Mouse (Mus musculus): ENCODE data around the gene Mcur1. TPM values are rescaled to one million over a fixed set of nuclear protein-coding genes. Genes with fewer than 3 reads are reported as not detected.
A peak's percentile ranks its signal among the peaks of the same experiment; 100 is the strongest.

The Mcur1 gene
- polyA plus RNA-seq, 1 experiment from 2014 or later = 9.5 TPM

DNA sequence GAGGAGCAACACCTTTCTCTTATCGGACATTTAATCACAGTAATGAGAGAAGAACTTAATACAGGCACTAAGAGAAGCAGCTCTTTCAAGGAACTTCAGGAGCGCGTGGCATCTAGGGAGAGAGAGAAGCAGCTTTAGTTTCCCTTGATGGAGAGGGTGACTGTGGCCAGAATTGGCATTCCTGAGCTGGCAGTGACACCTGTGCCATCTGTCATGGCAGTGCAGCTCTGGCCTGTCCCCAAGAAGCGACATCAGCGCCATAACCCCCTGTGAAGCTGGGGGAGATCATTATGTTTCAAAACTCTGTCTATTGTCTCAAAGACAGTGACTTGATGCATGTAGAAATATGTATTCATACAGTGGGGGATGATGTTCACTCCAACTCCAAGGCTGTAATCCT is 15.4 kb upstream of the Mcur1 start:
- no peak overlapping the region for H3K9ac ChIP-seq
- H3K4me3 ChIP-seq (replicated peaks; ENCODE audit: low read length) = no peak overlapping the region
- no peak for DNase-seq (ENCODE audit: low spot score)
- H3K36me3 ChIP-seq (replicated peaks; ENCODE audit: control insufficient read depth, insufficient read depth) = no peaks in the 10 kb centered on the region
- no peaks in the 10 kb centered on the region for H3K4me1 ChIP-seq (replicated peaks; ENCODE audit: control insufficient read depth, insufficient read depth, low read length)
- ATAC-seq (ENCODE audit: low FRiP score) = no peak
- H3K4me2 ChIP-seq (replicated peaks) = no peak overlapping the region
- H3K27ac ChIP-seq = no peak overlapping the region
- WGBS = 93% methylated on average over 5 of the region's 5 CpGs
- H3K27me3 ChIP-seq (ENCODE audit: control insufficient read depth, insufficient read depth, low read length) = no peaks in the 10 kb centered on the region
- H3K9me3 ChIP-seq (ENCODE audit: control insufficient read depth, low read length) = no peaks in the 10 kb centered on the region

- Histone ChIP-seq H3K9ac (no peak overlapping the region), H3K27ac (no peak overlapping the region), H3K4me1 (replicated peaks; ENCODE audit: control insufficient read depth, insufficient read depth, low read length) (no peaks in the 10 kb centered on the region), H3K4me3 (replicated peaks; ENCODE audit: low read length) (no peak overlapping the region), H3K4me2 (replicated peaks) (no peak overlapping the region), H3K9me3 (ENCODE audit: control insufficient read depth, low read length) (no peaks in the 10 kb centered on the region), H3K27me3 (ENCODE audit: control insufficient read depth, insufficient read depth, low read length) (no peaks in the 10 kb centered on the region), H3K36me3 (replicated peaks; ENCODE audit: control insufficient read depth, insufficient read depth) (no peaks in the 10 kb centered on the region)
- 87% methylated on average over 2 of the region's 2 CpGs for WGBS
- ATAC-seq (ENCODE audit: low FRiP score) = no peak
- DNase-seq (ENCODE audit: low spot score) = no peak
Measured at GRCm38 (mm10) chr13:43573979-43574378, 14.0 kb upstream of the Mcur1 start.

DNA sequence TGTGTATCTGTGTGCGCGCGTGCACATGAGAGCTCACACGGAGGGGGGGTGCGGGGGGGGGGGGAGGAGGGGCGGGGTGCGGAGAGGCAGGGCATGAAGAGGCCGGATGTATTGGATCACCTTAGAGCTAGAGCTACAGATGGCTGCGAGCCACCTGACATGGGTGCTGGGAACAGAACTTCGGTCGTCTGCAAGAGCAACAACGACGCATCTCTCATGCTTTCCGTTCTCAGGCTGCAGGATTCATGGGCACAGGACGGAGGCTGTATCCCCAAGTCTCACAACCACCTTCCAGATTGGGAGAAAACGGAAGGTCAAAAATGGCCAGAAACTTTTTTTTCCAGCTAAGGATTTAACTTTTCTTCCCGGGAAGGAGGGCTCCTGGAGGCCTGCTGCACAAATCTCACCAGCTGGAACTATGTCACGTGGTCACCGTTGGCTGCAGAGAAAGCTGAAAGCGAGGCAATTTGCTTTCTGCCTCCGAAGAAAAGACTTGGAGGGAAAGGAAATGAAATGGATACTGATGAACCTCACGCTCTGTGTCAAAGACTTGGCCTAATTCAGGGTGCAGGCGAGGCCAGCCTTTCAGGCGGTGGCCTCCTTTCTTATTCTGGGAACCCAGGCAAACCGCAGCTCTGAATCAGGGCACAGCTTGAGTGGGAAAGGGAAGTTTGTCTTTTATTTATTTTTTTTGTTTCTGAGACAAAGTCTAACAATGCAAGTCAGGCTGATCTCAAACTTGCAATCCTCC is 7.3 kb upstream of the Mcur1 start:
- H3K9ac ChIP-seq = no peak overlapping the region
- no peak overlapping the region for H3K4me3 ChIP-seq (replicated peaks; ENCODE audit: low read length)
- DNase-seq (ENCODE audit: low spot score) (no peak), ATAC-seq (ENCODE audit: low FRiP score) (no peak)
- no peaks in the 10 kb centered on the region for H3K4me1 ChIP-seq (replicated peaks; ENCODE audit: control insufficient read depth, insufficient read depth, low read length)
- H3K36me3 ChIP-seq (replicated peaks; ENCODE audit: control insufficient read depth, insufficient read depth) = no peaks in the 10 kb centered on the region
- no peak overlapping the region for H3K27ac ChIP-seq
- whole genome bisulfite sequencing = 70% methylated on average over 24 of the region's 25 CpGs
- H3K9me3 ChIP-seq (ENCODE audit: control insufficient read depth, low read length) = no peaks in the 10 kb centered on the region
- no peaks in the 10 kb centered on the region for H3K27me3 ChIP-seq (ENCODE audit: control insufficient read depth, insufficient read depth, low read length)
- no peak overlapping the region for H3K4me2 ChIP-seq (replicated peaks)

- DNase-seq (ENCODE audit: low spot score) (no peak), ATAC-seq (ENCODE audit: low FRiP score) (no peak)
- WGBS = 87% methylated on average over 8 of the region's 8 CpGs
Measured at GRCm38 (mm10) chr13:43566184-43566583, 6.2 kb upstream of the Mcur1 start.

GRCm38 (mm10) chr13:43565346-43565745 is 5.4 kb upstream of the Mcur1 start:
- 20% methylated on average over 9 of the region's 9 CpGs for WGBS
- DNase-seq (ENCODE audit: low spot score) (peak; percentile 89), ATAC-seq (ENCODE audit: low FRiP score) (no peak)
- no peak overlapping the region for H3K27ac ChIP-seq
- no peak overlapping the region for H3K4me2 ChIP-seq (replicated peaks)
- H3K4me3 ChIP-seq (replicated peaks; ENCODE audit: low read length) = no peak overlapping the region
- no peaks in the 10 kb centered on the region for H3K36me3 ChIP-seq (replicated peaks; ENCODE audit: control insufficient read depth, insufficient read depth)
- H3K27me3 ChIP-seq (ENCODE audit: control insufficient read depth, insufficient read depth, low read length) = no peaks in the 10 kb centered on the region
- H3K9ac ChIP-seq = no peak overlapping the region
- no peaks in the 10 kb centered on the region for H3K9me3 ChIP-seq (ENCODE audit: control insufficient read depth, low read length)
- H3K4me1 ChIP-seq (replicated peaks; ENCODE audit: control insufficient read depth, insufficient read depth, low read length) = no peaks in the 10 kb centered on the region

More at GRCm38 (mm10) chr13:43566184-43566583, 6.2 kb upstream of the Mcur1 start:
- Histone ChIP-seq H3K9me3 (ENCODE audit: control insufficient read depth, low read length) (no peaks in the 10 kb centered on the region), H3K36me3 (replicated peaks; ENCODE audit: control insufficient read depth, insufficient read depth) (no peaks in the 10 kb centered on the region), H3K27ac (no peak overlapping the region), H3K4me2 (replicated peaks) (no peak overlapping the region), H3K27me3 (ENCODE audit: control insufficient read depth, insufficient read depth, low read length) (no peaks in the 10 kb centered on the region), H3K4me1 (replicated peaks; ENCODE audit: control insufficient read depth, insufficient read depth, low read length) (no peaks in the 10 kb centered on the region), H3K4me3 (replicated peaks; ENCODE audit: low read length) (no peak overlapping the region), H3K9ac (no peak overlapping the region)

- Histone ChIP-seq H3K4me2 (replicated peaks) (no peak overlapping the region), H3K4me3 (replicated peaks; ENCODE audit: low read length) (no peak overlapping the region), H3K27ac (no peak overlapping the region), H3K27me3 (ENCODE audit: control insufficient read depth, insufficient read depth, low read length) (no peaks in the 10 kb centered on the region), H3K9me3 (ENCODE audit: control insufficient read depth, low read length) (no peaks in the 10 kb centered on the region), H3K9ac (no peak overlapping the region), H3K36me3 (replicated peaks; ENCODE audit: control insufficient read depth, insufficient read depth) (no peaks in the 10 kb centered on the region), H3K4me1 (replicated peaks; ENCODE audit: control insufficient read depth, insufficient read depth, low read length) (no peaks in the 10 kb centered on the region)
- DNase-seq (ENCODE audit: low spot score) = no peak
- ATAC-seq (ENCODE audit: low FRiP score) = no peak
- 92% methylated on average over 5 of the region's 5 CpGs for WGBS
Measured at GRCm38 (mm10) chr13:43564733-43565132, 4.7 kb upstream of the Mcur1 start.

GRCm38 (mm10) chr13:43562726-43563125 is 2.7 kb upstream of the Mcur1 start:
- H3K9me3 ChIP-seq (ENCODE audit: control insufficient read depth, low read length) = no peaks in the 10 kb centered on the region
- no peak overlapping the region for H3K9ac ChIP-seq
- H3K27me3 ChIP-seq (ENCODE audit: control insufficient read depth, insufficient read depth, low read length) = no peaks in the 10 kb centered on the region
- ATAC-seq (ENCODE audit: low FRiP score) (no peak), DNase-seq (ENCODE audit: low spot score) (no peak)
- H3K27ac ChIP-seq = no peak overlapping the region
- no peaks in the 10 kb centered on the region for H3K36me3 ChIP-seq (replicated peaks; ENCODE audit: control insufficient read depth, insufficient read depth)
- H3K4me1 ChIP-seq (replicated peaks; ENCODE audit: control insufficient read depth, insufficient read depth, low read length) = peaks cover 8% of the 10 kb centered on the region
- H3K4me2 ChIP-seq (replicated peaks) = no peak overlapping the region
- 84% methylated on average over 5 of the region's 5 CpGs for WGBS
- no peak overlapping the region for H3K4me3 ChIP-seq (replicated peaks; ENCODE audit: low read length)

DNA sequence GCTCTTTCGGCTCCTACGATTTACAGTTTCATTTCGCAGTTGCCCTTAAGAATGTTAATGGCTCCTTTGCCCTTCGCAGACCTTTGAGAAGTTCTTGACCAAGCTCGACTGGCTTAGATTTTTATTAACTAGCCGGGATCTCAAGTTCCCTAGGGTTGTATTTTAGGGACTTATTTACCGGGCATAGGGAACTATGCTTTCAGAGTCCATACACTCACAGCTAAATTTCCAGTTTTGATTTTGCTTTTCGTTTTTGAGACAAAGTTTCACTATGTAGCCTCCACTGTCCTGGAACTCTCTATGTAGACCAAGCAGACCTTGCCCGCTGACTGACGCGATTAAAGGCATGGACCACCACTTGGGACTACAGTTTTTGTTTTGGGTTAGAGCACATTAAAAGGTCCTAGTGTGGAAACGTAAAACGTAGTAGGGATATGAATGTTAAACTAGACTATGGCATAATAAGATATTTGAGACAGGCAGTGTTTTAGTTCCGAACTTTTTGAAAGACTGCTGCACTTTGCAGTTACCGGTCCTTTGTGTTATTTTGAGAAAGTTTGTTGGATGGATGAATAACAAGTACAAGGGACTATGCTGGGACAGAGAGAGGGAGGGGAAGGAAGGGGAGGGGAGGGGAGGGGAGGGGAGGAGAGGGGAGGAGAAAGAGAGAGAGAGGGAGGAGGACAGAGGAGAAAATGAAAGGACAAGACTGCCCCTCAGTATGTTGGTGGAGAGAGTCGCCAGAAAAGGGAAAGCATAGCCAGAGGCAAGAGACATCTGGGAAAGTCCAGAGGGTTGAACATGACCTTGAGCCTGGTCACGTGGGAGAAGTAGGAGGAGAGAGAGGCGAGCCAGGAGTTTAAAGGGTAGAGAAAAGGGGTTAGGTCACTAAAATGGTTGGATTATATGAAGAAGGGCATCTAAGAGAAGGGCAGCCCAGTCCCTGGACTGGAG is 744 bp upstream of the Mcur1 start:
- Histone ChIP-seq H3K27ac (peak overlapping the region; percentile 85), H3K36me3 (replicated peaks; ENCODE audit: control insufficient read depth, insufficient read depth) (no peaks in the 10 kb centered on the region), H3K4me3 (replicated peaks; ENCODE audit: low read length) (peak overlapping the region; percentile 86), H3K9me3 (ENCODE audit: control insufficient read depth, low read length) (no peaks in the 10 kb centered on the region), H3K4me2 (replicated peaks) (peak overlapping the region; percentile 95), H3K9ac (peak overlapping the region; percentile 80), H3K27me3 (ENCODE audit: control insufficient read depth, insufficient read depth, low read length) (no peaks in the 10 kb centered on the region), H3K4me1 (replicated peaks; ENCODE audit: control insufficient read depth, insufficient read depth, low read length) (peaks cover 8% of the 10 kb centered on the region)
- ATAC-seq (ENCODE audit: low FRiP score) (no peak), DNase-seq (ENCODE audit: low spot score) (no peak)
- WGBS = 13% methylated on average over 18 of the region's 18 CpGs

DNA sequence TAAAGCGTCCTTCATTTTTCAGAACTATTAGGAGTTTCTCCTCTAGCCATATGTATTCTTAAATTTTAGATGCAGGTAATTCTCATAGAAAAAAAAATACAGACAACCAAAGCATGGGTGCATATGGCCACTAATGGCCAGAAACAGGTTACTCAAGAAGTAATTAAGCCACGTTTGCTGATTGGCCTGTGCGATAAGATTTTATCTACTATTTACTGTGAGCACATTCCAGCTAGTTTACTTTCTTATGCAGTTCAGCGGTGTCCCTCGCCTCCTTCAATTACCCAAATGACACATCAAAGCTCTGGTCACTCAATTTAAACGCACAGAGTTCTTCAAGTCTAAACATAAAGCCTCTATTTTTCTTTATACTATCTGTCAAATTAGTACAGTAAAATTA is 1.0 kb downstream of the Mcur1 start:
- no peak for DNase-seq (ENCODE audit: low spot score)
- H3K9ac ChIP-seq = peak overlapping the region; percentile 80
- 40% methylated on average over 6 of the region's 6 CpGs for WGBS

More for the DNA sequence above, 1.0 kb downstream of the Mcur1 start:
- H3K4me3 ChIP-seq (replicated peaks; ENCODE audit: low read length) = peak overlapping the region; percentile 86
- H3K27me3 ChIP-seq (ENCODE audit: control insufficient read depth, insufficient read depth, low read length) = no peaks in the 10 kb centered on the region
- no peaks in the 10 kb centered on the region for H3K9me3 ChIP-seq (ENCODE audit: control insufficient read depth, low read length)
- peaks cover 5% of the 10 kb centered on the region; the same call in 1 of the 2 replicates for H3K36me3 ChIP-seq (replicated peaks; ENCODE audit: control insufficient read depth, insufficient read depth)
- peak overlapping the region; percentile 95 for H3K4me2 ChIP-seq (replicated peaks)
- no peak overlapping the region for H3K27ac ChIP-seq
- ATAC-seq (ENCODE audit: low FRiP score) = no peak
- peaks cover 8% of the 10 kb centered on the region for H3K4me1 ChIP-seq (replicated peaks; ENCODE audit: control insufficient read depth, insufficient read depth, low read length)
